Mouse (Mus musculus): ENCODE data around the gene Mrps26.
"Not testable (repeated sequence)": the region's sequence is repeated elsewhere in the genome, so short reads cannot be mapped to it uniquely, and the experiment has no call there.

Gene Mrps26

GRCm38 (mm10) chr2:130574960-130575359 is 11.4 kb downstream of the Mrps26 start:
- no peak for DNase-seq (ENCODE audit: low read depth in 1 of 2, low spot score in 2 of 2)

GRCm38 (mm10) chr2:130575873-130576272 is 12.3 kb downstream of the Mrps26 start, which contains the start of gene Oxt:
TSS of gene Oxt (plus strand) at chr2:130576173.
- no peak for DNase-seq (ENCODE audit: low read depth in 1 of 2, low spot score in 2 of 2)

- not testable (repeated sequence) for DNase-seq (ENCODE audit: low read depth in 1 of 2, low spot score in 2 of 2)
Observed at GRCm38 (mm10) chr2:130576564-130576963, 13.0 kb downstream of the Mrps26 start.

GRCm38 (mm10) chr2:130577021-130577420 is 13.5 kb downstream of the Mrps26 start:
- DNase-seq (ENCODE audit: low read depth in 1 of 2, low spot score in 2 of 2), result no peak

- peak; percentile 13 to 48 for DNase-seq (ENCODE audit: low read depth in 1 of 2, low spot score in 2 of 2)
Observed at GRCm38 (mm10) chr2:130577632-130578031, 14.1 kb downstream of the Mrps26 start.

- DNase-seq (ENCODE audit: low read depth in 1 of 2, low spot score in 2 of 2), result peak; percentile 24 to 50
Observed at GRCm38 (mm10) chr2:130578148-130578547, 14.6 kb downstream of the Mrps26 start.

GRCm38 (mm10) chr2:130579791-130580190 is 16.2 kb downstream of the Mrps26 start:
- DNase-seq (ENCODE audit: low read depth in 1 of 2, low spot score in 2 of 2), result no peak

- DNase-seq (ENCODE audit: low read depth in 1 of 2, low spot score in 2 of 2), result no peak
Observed at GRCm38 (mm10) chr2:130581201-130581600, 17.7 kb downstream of the Mrps26 start.

- no peak for DNase-seq (ENCODE audit: low read depth in 1 of 2, low spot score in 2 of 2)
Observed at GRCm38 (mm10) chr2:130582552-130582951, 19.0 kb downstream of the Mrps26 start, which contains the start of gene Avp. TSS of gene Avp (minus strand) at chr2:130582554.

GRCm38 (mm10) chr2:130583902-130584560 is 20.5 kb downstream of the Mrps26 start:
- DNase-seq (ENCODE audit: low read depth in 1 of 2, low spot score in 2 of 2), result no peak

GRCm38 (mm10) chr2:130586016-130586415 is 22.5 kb downstream of the Mrps26 start:
- DNase-seq (ENCODE audit: low read depth in 1 of 2, low spot score in 2 of 2), result no peak

GRCm38 (mm10) chr2:130588373-130588772 is 24.8 kb downstream of the Mrps26 start:
- DNase-seq (ENCODE audit: low read depth in 1 of 2, low spot score in 2 of 2), result no peak

- no peak for DNase-seq (ENCODE audit: low read depth in 1 of 2, low spot score in 2 of 2)
Observed at GRCm38 (mm10) chr2:130589157-130589556, 25.6 kb downstream of the Mrps26 start.

- DNase-seq (ENCODE audit: low read depth in 1 of 2, low spot score in 2 of 2), result no peak
Observed at GRCm38 (mm10) chr2:130589761-130590160, 26.2 kb downstream of the Mrps26 start.

GRCm38 (mm10) chr2:130591016-130591415 is 27.5 kb downstream of the Mrps26 start:
- no peak for DNase-seq (ENCODE audit: low read depth in 1 of 2, low spot score in 2 of 2)

- no peak for DNase-seq (ENCODE audit: low read depth in 1 of 2, low spot score in 2 of 2)
Observed at GRCm38 (mm10) chr2:130595596-130595995, 32.1 kb downstream of the Mrps26 start.

- no peak for DNase-seq (ENCODE audit: low read depth in 1 of 2, low spot score in 2 of 2)
Observed at GRCm38 (mm10) chr2:130597601-130598010, 34.1 kb downstream of the Mrps26 start.

- DNase-seq (ENCODE audit: low read depth in 1 of 2, low spot score in 2 of 2), result no peak
Observed at GRCm38 (mm10) chr2:130598399-130598798, 34.9 kb downstream of the Mrps26 start.

- no peak for DNase-seq (ENCODE audit: low read depth in 1 of 2, low spot score in 2 of 2)
Observed at GRCm38 (mm10) chr2:130602195-130602594, 38.7 kb downstream of the Mrps26 start.

- DNase-seq (ENCODE audit: low read depth in 1 of 2, low spot score in 2 of 2), result no peak
Observed at GRCm38 (mm10) chr2:130613091-130613490, 49.5 kb downstream of the Mrps26 start.
